Mouse (Mus musculus): ENCODE data around the gene Stk16. TPM values are rescaled to one million over a fixed set of nuclear protein-coding genes. Genes with fewer than 3 reads are reported as not detected.

The Stk16 gene
- polyA plus RNA-seq, 1 experiment from 2014 or later = 136 TPM

DNA sequence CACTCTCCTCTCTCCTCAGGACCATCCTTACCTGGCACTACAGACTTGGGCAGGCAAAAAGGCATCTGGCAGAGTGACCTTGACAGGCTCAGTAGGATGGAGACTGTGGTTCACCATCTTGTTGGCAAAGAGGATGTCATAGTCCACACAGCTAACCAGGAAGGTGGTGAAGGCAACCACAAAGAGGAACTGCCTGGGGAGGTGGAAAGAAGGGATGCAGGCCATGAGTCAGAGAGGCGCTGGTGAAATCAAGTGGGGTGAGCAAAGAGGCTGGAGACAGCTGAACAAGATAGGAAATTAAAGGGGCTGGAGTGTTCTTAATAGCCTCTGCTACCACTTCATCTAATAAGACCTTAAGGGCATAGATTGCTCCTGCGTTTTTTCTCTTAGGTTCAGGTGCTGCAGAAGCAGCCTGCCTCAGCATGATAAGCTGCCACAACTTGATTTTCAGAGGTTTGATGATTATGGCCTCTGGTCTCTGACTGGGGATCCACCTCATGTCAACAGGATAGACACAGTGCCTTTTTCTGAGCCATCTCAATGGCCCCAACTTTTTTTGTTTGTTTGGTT lies 22.6 kb upstream of the Stk16 start:
- whole genome bisulfite sequencing = 84% methylated on average over 2 of the region's 2 CpGs
- H3K9me3 ChIP-seq = no peaks in the 10 kb centered on the region
- no peak overlapping the region for H3K9ac ChIP-seq
- no peaks in the 10 kb centered on the region for H3K27me3 ChIP-seq
- peaks cover 13% of the 10 kb centered on the region for H3K4me1 ChIP-seq
- no peak overlapping the region for H3K4me2 ChIP-seq
- H3K36me3 ChIP-seq = peaks cover 37% of the 10 kb centered on the region
- ATAC-seq (ENCODE audit: borderline replicate concordance, extremely low read depth, low FRiP score, low TSS enrichment) = no peak
- no peak overlapping the region for H3K27ac ChIP-seq
- H3K4me3 ChIP-seq = no peak overlapping the region

DNA sequence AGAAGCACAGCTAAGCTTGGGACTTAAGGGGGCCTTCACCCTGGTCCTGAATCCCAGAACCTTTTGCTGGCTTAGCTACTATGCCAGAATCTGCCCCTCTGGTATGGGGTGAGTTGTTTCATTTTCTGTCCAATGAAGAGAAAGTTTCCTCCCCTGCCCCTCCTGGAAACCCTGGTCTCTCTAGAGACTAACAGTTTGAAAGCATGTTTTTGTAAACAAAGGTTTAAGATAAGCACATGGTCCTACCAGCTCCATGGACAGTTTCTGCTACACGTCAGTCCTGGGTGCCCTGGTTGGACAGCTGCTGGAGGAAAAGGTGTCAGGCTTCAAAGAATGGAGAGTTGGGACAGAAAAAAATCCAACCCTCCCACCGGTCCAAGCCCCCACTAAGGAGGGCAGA lies 20.1 kb upstream of the Stk16 start:
- Histone ChIP-seq H3K4me1 (peaks cover 19% of the 10 kb centered on the region), H3K4me2 (peak overlapping the region; percentile 90; the same call in 1 of the 2 replicates), H3K9ac (peak overlapping the region; percentile 88), H3K36me3 (peaks cover 25% of the 10 kb centered on the region), H3K9me3 (no peaks in the 10 kb centered on the region), H3K27me3 (no peaks in the 10 kb centered on the region), H3K4me3 (peak overlapping the region; percentile 87; the same call in 1 of the 2 replicates), H3K27ac (no peak overlapping the region)
- ATAC-seq (ENCODE audit: borderline replicate concordance, extremely low read depth, low FRiP score, low TSS enrichment) = no peak
- WGBS = 36% methylated on average over 2 of the region's 2 CpGs

DNA sequence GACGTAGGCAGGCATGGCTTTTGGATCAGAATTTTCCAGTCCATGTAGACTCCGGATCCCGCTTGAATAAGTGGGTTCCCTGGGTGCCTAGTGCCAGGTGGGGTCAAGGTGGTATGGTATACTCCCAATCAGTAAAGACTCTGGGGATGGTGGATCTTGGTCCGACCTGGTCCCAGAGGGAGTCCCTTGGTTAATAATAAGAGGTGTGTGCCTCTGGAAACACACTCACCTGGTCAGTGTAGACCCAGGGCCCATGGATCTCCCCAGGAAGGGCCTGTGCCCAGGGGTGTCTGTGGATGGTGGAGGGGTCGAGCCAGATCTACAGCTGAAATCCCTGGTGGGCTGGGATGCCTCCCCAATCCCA lies 19.4 kb upstream of the Stk16 start:
- H3K27ac ChIP-seq = peak overlapping the region; percentile 70
- H3K4me3 ChIP-seq = peak overlapping the region; percentile 87
- H3K9ac ChIP-seq = peak overlapping the region; percentile 88
- H3K4me1 ChIP-seq = peaks cover 19% of the 10 kb centered on the region
- H3K4me2 ChIP-seq = peak overlapping the region; percentile 90
- no peaks in the 10 kb centered on the region for H3K27me3 ChIP-seq
- peaks cover 18% of the 10 kb centered on the region for H3K36me3 ChIP-seq
- WGBS = 33% methylated on average over 5 of the region's 5 CpGs
- H3K9me3 ChIP-seq = no peaks in the 10 kb centered on the region
- ATAC-seq (ENCODE audit: borderline replicate concordance, extremely low read depth, low FRiP score, low TSS enrichment) = peak; percentile 39; the same call in 1 of the 2 replicates

DNA sequence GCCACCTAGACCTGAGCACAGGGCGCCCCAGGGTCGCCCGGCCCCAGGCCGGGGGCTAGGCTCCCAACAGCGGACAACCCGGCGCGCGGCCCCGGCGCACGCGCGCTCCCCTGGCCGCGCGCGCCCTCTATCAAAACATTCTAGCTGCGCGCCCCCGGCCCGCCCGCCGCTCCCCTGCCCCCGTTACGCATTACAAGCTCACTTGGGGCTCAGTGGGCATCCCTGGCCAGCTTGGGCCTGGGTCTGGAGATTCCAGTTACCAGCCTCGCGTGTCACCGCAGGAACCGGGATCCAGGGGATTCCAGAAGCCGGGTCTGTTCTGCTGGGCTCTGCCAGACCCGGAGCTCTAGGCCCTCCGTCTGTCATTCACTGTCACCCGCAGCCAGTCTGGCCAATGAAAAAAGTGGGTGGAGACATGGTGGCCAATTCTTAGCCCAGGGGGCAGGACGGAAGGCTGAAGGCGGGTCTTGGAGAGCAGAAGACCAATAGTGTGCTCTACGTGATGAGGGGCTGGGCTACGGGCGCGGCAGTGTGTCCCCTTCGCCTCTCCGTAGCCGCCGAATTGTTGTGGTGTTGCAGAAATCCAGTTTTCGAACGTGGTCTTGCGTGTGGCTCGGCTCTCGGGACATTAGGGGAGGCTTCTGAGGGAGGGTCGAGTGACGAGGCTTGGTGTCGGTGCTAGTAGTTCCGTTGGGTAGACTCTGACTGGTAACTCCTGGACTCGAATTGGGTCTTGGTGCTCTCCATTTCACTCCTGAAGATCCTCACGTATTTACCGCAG lies 18.8 kb upstream of the Stk16 start, which contains the start of the genes Ankzf1 and Atg9a:
Ankzf1 (plus strand) TSS at position 530 of the 781 bp plus-strand sequence.
Atg9a (minus strand) TSS at position 575 of the 781 bp plus-strand sequence.
- peak within 1 kb of the TSS; percentile 90 for H3K27ac ChIP-seq

DNA sequence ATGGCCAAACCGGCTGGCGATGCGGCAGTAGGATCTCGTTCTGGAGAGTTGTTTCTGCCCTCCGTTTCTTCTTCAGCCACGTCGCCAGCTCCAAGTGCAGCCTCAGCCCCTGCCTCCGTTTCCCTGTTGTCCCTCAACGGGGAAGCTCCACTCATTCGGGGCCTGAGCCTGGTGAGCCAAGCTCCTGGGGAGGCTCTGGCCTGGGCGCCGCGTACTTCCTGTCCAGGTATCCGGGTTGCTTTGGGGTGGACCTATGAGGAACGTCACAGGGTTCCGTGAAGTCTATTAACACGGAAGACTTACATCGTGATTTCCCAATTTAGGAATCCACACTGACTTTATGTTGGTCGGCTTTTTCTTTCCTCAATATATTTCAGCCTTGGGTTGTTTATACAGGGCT lies 18.2 kb upstream of the Stk16 start:
- peak overlapping the region; percentile 87 for H3K4me3 ChIP-seq
- H3K4me2 ChIP-seq = peak overlapping the region; percentile 90
- peak overlapping the region; percentile 91 for H3K9ac ChIP-seq
- H3K9me3 ChIP-seq = no peaks in the 10 kb centered on the region
- H3K27me3 ChIP-seq = no peaks in the 10 kb centered on the region
- peak; percentile 33; the same call in 1 of the 2 replicates for ATAC-seq (ENCODE audit: borderline replicate concordance, extremely low read depth, low FRiP score, low TSS enrichment)
- peaks cover 19% of the 10 kb centered on the region for H3K4me1 ChIP-seq
- peaks cover 18% of the 10 kb centered on the region for H3K36me3 ChIP-seq
- peak overlapping the region; percentile 90 for H3K27ac ChIP-seq
- under 1% methylated on average over 19 of the region's 19 CpGs for WGBS

More for the DNA sequence above, 18.8 kb upstream of the Stk16 start, which contains the start of the genes Ankzf1 and Atg9a:
- Histone ChIP-seq H3K9me3 (no peaks in the 10 kb centered on the region), H3K4me2 (peak within 1 kb of the TSS; percentile 90), H3K4me3 (peak within 1 kb of the TSS; percentile 87), H3K9ac (peak within 1 kb of the TSS; percentile 91), H3K36me3 (peaks cover 17% of the 10 kb centered on the region), H3K27me3 (no peaks in the 10 kb centered on the region), H3K4me1 (peaks cover 19% of the 10 kb centered on the region)
- peak; percentile 99 for ATAC-seq (ENCODE audit: borderline replicate concordance, extremely low read depth, low FRiP score, low TSS enrichment)
- WGBS = under 1% methylated on average over 55 of the region's 56 CpGs

DNA sequence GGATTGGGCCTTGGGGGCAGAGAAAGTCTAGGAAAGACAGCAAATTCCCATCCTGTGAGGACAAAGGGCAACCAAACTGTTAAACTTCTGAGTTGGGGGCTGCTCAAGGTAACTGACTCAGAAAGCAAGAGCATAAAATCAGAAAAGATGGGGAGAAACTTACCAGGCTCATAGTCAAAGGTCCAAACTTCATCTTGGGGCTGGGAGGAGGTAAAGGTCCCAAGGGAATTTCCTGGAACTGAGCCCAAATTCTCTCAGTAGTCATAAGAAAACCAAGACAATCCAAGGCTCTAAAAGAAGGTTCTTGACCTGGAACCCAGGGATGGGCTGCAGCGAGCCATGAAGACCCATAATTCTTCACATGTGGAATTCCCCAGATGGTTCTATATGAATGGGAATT lies 9.4 kb upstream of the Stk16 start:
- Histone ChIP-seq H3K4me1 (no peaks in the 10 kb centered on the region), H3K27me3 (no peaks in the 10 kb centered on the region), H3K27ac (no peak overlapping the region), H3K4me2 (no peak overlapping the region), H3K4me3 (no peak overlapping the region), H3K36me3 (peaks cover 36% of the 10 kb centered on the region), H3K9ac (no peak overlapping the region), H3K9me3 (no peaks in the 10 kb centered on the region)
- WGBS = 91% methylated on average over 1 of the region's 1 CpGs
- ATAC-seq (ENCODE audit: borderline replicate concordance, extremely low read depth, low FRiP score, low TSS enrichment) = no peak

DNA sequence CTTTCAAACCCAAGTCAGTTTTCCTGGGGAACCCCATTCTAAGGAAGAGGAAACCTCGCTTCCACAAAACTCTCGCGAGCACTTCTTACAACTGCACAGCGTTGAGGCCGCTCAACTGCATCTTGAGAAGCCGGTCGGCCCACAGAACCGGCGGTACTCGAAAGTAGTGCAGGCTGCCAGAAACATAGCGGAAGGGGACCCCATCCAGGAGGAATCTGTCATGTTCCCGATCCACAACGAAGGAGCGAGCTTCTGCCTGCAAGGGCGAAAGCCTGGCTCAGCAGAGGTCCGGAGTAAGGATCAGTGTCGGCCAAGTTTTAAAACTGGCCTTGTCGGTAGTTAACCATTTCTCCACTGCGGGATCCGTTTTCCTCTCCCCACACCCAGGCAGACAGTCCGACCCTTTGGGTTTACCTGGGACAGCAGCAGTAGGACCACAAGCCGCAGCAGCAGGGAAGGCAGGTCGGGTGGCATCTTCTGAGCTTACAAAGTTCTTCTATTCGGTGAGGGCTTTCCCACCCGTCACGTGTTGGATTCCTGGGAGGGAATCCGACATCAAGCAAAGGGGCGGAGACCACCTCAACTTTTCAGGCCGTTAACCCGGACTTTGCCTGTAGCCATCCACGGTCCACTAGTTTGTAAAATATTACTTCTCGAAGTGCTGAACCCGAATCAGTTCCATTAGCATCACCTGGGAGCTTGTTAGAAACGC lies 1.5 kb upstream of the Stk16 start:
- Histone ChIP-seq H3K27ac (peak overlapping the region; percentile 15; the same call in 1 of the 2 replicates), H3K9me3 (no peaks in the 10 kb centered on the region), H3K4me2 (peak overlapping the region; percentile 81), H3K9ac (peak overlapping the region; percentile 52), H3K36me3 (peaks cover 17% of the 10 kb centered on the region; the same call in 1 of the 2 replicates), H3K4me3 (peak overlapping the region; percentile 70), H3K4me1 (peaks cover 39% of the 10 kb centered on the region), H3K27me3 (no peaks in the 10 kb centered on the region)
- ATAC-seq (ENCODE audit: borderline replicate concordance, extremely low read depth, low FRiP score, low TSS enrichment) = no peak
- 10% methylated on average over 34 of the region's 34 CpGs for WGBS

DNA sequence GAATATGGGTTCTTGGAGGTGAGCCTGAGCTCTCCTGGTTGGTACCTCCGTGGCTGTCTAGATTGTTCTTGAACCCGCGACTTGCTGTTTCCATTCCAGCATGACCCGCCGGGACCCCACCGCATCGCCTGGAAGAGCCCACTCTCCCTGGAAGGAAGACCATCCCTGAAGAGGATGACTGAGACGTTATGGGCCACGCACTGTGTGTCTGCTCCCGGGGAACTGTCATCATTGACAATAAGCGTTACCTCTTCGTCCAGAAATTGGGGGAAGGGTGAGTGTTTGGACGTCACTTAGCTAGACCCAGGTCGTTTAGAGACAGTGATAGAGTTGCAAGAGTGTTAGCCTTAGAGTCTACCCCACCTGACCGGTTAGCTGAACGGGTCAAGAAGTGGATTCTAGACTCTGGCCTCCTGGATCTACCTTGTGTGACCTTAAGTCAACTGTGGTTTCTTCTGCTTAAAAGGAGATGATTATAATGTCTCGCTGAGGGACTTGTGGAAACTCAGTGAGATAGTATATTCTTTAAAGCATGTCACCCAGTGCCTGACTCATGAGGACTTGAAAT lies 587 bp downstream of the Stk16 start:
- H3K27ac ChIP-seq = no peak overlapping the region
- ATAC-seq (ENCODE audit: borderline replicate concordance, extremely low read depth, low FRiP score, low TSS enrichment) = peak; percentile 4; the same call in 1 of the 2 replicates
- 8% methylated on average over 17 of the region's 17 CpGs for WGBS

DNA sequence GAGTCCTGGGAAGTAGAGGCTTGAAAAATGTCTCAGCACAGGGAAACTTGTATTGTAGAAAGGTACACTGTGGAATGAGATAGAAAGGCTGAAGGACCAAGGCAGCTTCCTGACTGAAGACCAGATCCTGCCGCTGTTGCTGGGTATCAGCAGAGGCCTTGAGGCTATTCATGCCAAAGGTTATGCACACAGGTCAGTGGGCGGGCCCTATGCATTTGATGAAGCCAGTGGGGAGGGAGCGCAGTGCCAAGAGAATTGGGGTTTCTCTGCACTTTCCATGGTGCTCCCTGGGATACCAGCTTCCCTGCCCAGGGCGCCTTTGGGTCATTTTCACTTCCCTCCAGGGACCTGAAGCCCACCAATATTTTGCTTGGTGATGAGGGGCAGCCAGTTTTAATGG lies 1.9 kb downstream of the Stk16 start:
- Histone ChIP-seq H3K4me3 (no peak overlapping the region), H3K4me1 (peaks cover 45% of the 10 kb centered on the region), H3K9ac (no peak overlapping the region), H3K27me3 (peaks cover 7% of the 10 kb centered on the region), H3K9me3 (no peaks in the 10 kb centered on the region), H3K36me3 (peaks cover 30% of the 10 kb centered on the region; the same call in 1 of the 2 replicates), H3K27ac (no peak overlapping the region), H3K4me2 (no peak overlapping the region)
- ATAC-seq (ENCODE audit: borderline replicate concordance, extremely low read depth, low FRiP score, low TSS enrichment) = no peak
- 74% methylated on average over 4 of the region's 4 CpGs for WGBS

More for the DNA sequence above, 587 bp downstream of the Stk16 start:
- H3K4me1 ChIP-seq = peaks cover 45% of the 10 kb centered on the region
- no peaks in the 10 kb centered on the region for H3K27me3 ChIP-seq
- H3K36me3 ChIP-seq = peaks cover 30% of the 10 kb centered on the region; the same call in 1 of the 2 replicates
- H3K9me3 ChIP-seq = no peaks in the 10 kb centered on the region
- peak overlapping the region; percentile 81 for H3K4me2 ChIP-seq
- peak overlapping the region; percentile 70 for H3K4me3 ChIP-seq
- peak overlapping the region; percentile 87 for H3K9ac ChIP-seq

DNA sequence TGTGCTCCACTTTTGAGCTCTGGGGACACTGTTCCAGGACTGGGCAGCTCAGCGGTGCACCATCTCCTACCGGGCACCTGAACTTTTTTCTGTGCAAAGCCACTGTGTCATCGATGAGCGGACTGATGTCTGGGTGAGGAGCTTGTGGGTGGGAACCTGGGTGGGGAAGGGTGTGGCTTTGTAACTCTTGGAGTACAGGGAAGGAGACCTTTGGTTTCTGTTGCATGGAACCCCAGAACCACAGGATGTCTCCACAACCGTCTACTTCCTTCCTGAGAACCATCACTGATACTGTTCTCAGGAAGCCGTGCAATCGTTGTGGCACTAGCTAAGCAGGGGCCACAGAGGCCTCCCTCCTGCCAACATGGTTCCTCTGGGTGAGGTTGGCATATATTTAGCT lies 2.5 kb downstream of the Stk16 start:
- Histone ChIP-seq H3K4me1 (peaks cover 49% of the 10 kb centered on the region), H3K27ac (no peak overlapping the region), H3K4me3 (no peak overlapping the region), H3K4me2 (no peak overlapping the region), H3K9me3 (no peaks in the 10 kb centered on the region), H3K36me3 (peaks cover 30% of the 10 kb centered on the region; the same call in 1 of the 2 replicates), H3K27me3 (peaks cover 12% of the 10 kb centered on the region), H3K9ac (no peak overlapping the region)
- no peak for ATAC-seq (ENCODE audit: borderline replicate concordance, extremely low read depth, low FRiP score, low TSS enrichment)
- 86% methylated on average over 7 of the region's 7 CpGs for WGBS

DNA sequence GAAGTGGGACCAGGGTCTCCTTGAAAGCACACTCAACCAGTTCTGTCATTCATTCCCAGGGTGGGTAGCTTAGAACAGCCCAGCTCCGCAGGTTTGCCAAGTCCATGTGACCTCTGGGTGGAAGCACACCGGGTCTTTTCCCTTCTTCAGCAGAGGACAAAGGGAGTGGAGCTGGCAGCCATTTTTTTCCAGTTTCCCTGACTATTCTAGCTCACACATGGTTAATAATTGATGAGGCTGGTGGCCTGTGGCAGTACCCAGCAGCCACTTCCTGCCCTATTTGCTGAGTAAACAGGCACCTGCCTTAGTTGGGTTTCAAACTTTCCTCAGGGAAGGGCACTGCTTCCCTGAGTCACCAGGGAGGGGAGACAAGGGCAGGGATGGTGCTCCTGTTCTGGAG lies 3.8 kb downstream of the Stk16 start:
- H3K9ac ChIP-seq = no peak overlapping the region
- no peak overlapping the region for H3K4me2 ChIP-seq
- peaks cover 26% of the 10 kb centered on the region for H3K27me3 ChIP-seq
- H3K4me1 ChIP-seq = peaks cover 53% of the 10 kb centered on the region
- no peak for ATAC-seq (ENCODE audit: borderline replicate concordance, extremely low read depth, low FRiP score, low TSS enrichment)
- H3K27ac ChIP-seq = 0 out of 2 replicates have a peak overlapping the region, but pooled peaks have one; percentile 11
- H3K9me3 ChIP-seq = no peaks in the 10 kb centered on the region
- H3K4me3 ChIP-seq = no peak overlapping the region
- H3K36me3 ChIP-seq = peaks cover 30% of the 10 kb centered on the region; the same call in 1 of the 2 replicates
- 46% methylated on average over 2 of the region's 2 CpGs for WGBS

Data from lung, embryonic 15.5 days (tissue).